Mouse (Mus musculus): ENCODE results near the gene Selenbp2. TPM values are rescaled to one million over a fixed set of nuclear protein-coding genes. Genes with fewer than 3 reads are reported as not detected.
"Not testable (repeated sequence)": the region's sequence is repeated elsewhere in the genome, so short reads cannot be mapped to it uniquely, and the experiment has no call there.

Selenbp2 gene
- total RNA-seq, 2 experiments from 2014 or later = 11.6 to 14.6 TPM

GRCm38 (mm10) chr3:94690162-94690561 is 3.2 kb upstream of the Selenbp2 start:
- intact Hi-C loops (cut with DNase I); DNase-seq (ENCODE audit: low spot score): not testable (repeated sequence)

GRCm38 (mm10) chr3:94690616-94691247 is 2.6 kb upstream of the Selenbp2 start:
- DNase-seq (ENCODE audit: low spot score) = no peak
- intact Hi-C loops (cut with DNase I) = no loop called here

- DNase-seq (ENCODE audit: low spot score); intact Hi-C loops (cut with DNase I): not testable (repeated sequence)
Observed at GRCm38 (mm10) chr3:94691694-94692093, 1.7 kb upstream of the Selenbp2 start.

GRCm38 (mm10) chr3:94693874-94694273 is 518 bp downstream of the Selenbp2 start:
- intact Hi-C loops (cut with DNase I); DNase-seq (ENCODE audit: low spot score): not testable (repeated sequence)

- intact Hi-C loops (cut with DNase I); DNase-seq (ENCODE audit: low spot score): not testable (repeated sequence)
Observed at GRCm38 (mm10) chr3:94695591-94695990, 2.2 kb downstream of the Selenbp2 start.

- DNase-seq (ENCODE audit: low spot score); intact Hi-C loops (cut with DNase I): not testable (repeated sequence)
Observed at GRCm38 (mm10) chr3:94696257-94696656, 2.9 kb downstream of the Selenbp2 start.

- not testable (repeated sequence) for DNase-seq (ENCODE audit: low spot score)
- intact Hi-C loops (cut with DNase I) = loop anchor here (5.0 kb wide), 1 partner anchor 245 kb away; no protein-coding TSS in a partner anchor
Observed at GRCm38 (mm10) chr3:94702163-94702810, 8.9 kb downstream of the Selenbp2 start.

GRCm38 (mm10) chr3:94702856-94703255 is 9.5 kb downstream of the Selenbp2 start:
- DNase-seq (ENCODE audit: low spot score) = no peak
- intact Hi-C loops (cut with DNase I) = loop anchor here (5.0 kb wide), 1 partner anchor 244 kb away; no protein-coding TSS in a partner anchor

GRCm38 (mm10) chr3:94703364-94703763 is 10.0 kb downstream of the Selenbp2 start:
- not testable (repeated sequence) for DNase-seq (ENCODE audit: low spot score)
- intact Hi-C loops (cut with DNase I) = loop anchor here (5.0 kb wide), 1 partner anchor 244 kb away; no protein-coding TSS in a partner anchor

GRCm38 (mm10) chr3:94710591-94710990 is 17.2 kb downstream of the Selenbp2 start:
- intact Hi-C loops (cut with DNase I); DNase-seq (ENCODE audit: low spot score): not testable (repeated sequence)

- DNase-seq (ENCODE audit: low spot score); intact Hi-C loops (cut with DNase I): not testable (repeated sequence)
Observed at GRCm38 (mm10) chr3:94713424-94713823, 20.1 kb downstream of the Selenbp2 start.

- intact Hi-C loops (cut with DNase I); DNase-seq (ENCODE audit: low spot score): not testable (repeated sequence)
Observed at GRCm38 (mm10) chr3:94718253-94718652, 24.9 kb downstream of the Selenbp2 start.

- DNase-seq (ENCODE audit: low spot score) = not testable (repeated sequence)
- intact Hi-C loops (cut with DNase I) = loop anchor here (10.0 kb wide), 1 partner anchor 109 kb away; no protein-coding TSS in a partner anchor
Observed at GRCm38 (mm10) chr3:94723637-94724036, 30.3 kb downstream of the Selenbp2 start.

GRCm38 (mm10) chr3:94745691-94746090 is 52.3 kb downstream of the Selenbp2 start:
- intact Hi-C loops (cut with DNase I) = no loop called here
- DNase-seq (ENCODE audit: low spot score) = no peak

Other genes starting within 250 kb of the Selenbp2 start
- not detected for gene Oaz3, start 249.6 kb upstream of the Selenbp2 start, total RNA-seq (2021)
- not detected for gene Celf3, start 215.3 kb upstream of the Selenbp2 start, total RNA-seq (2021)
- under 1 TPM in 1 of 2 experiments, not detected in 1; 0.75 TPM for gene Riiad1, start 213.2 kb upstream of the Selenbp2 start, total RNA-seq (2021)
- 10 to 100 TPM; 26.9 to 28.0 TPM for gene Snx27, start 110.8 kb upstream of the Selenbp2 start, total RNA-seq (2021)
- gene Gm10972, start 50.4 kb upstream of the Selenbp2 start, total RNA-seq (2021) = not detected
- 1 to 10 TPM; 2.5 to 3.0 TPM for gene Tuft1, start 34.7 kb upstream of the Selenbp2 start, total RNA-seq (2021)
- under 1 TPM; 0.60 to 0.92 TPM for gene Cgn, start 92.9 kb downstream of the Selenbp2 start, total RNA-seq (2021)
- 10 to 100 TPM; 16.6 to 21.3 TPM for gene Pogz, start 144.0 kb downstream of the Selenbp2 start, total RNA-seq (2021)
- 100 to 1,000 TPM; 217 to 228 TPM for gene Psmb4, start 193.4 kb downstream of the Selenbp2 start, total RNA-seq (2021)
- gene Selenbp1, start 239.5 kb downstream of the Selenbp2 start, total RNA-seq (2021) = 10 to 100 TPM; 93.9 to 98.3 TPM

Measured in heart, postnatal 25 days (tissue).